Mouse (Mus musculus): ENCODE data around the gene Fndc1. TPM values are rescaled to one million over a fixed set of nuclear protein-coding genes. Genes with fewer than 3 reads are reported as not detected.
A peak's percentile ranks its signal among the peaks of the same experiment; 100 is the strongest.

Fndc1 gene
- total RNA-seq (2021) = 10 to 100 TPM in 1 of 2 experiments, 1 to 10 TPM in 1; 9.2 to 11.8 TPM
- long read RNA-seq, experiment 1, partial matches to known transcripts = 5 of 6 reads
- long read RNA-seq, experiment 1, other reads (novel, unspliced or antisense) = 1 of 6 reads
- long read RNA-seq, experiment 2, partial matches to known transcripts = 3 of 5 reads
- long read RNA-seq, experiment 2, other reads (novel, unspliced or antisense) = 2 of 5 reads

- DNase-seq (ENCODE audit: low spot score in 2 of 2) = peak; percentile 42 to 68
- intact Hi-C loops (cut with DNase I) = loop anchor here (5.0 to 10.0 kb wide), 2 partner anchors 232 to 385 kb away; no protein-coding TSS in a partner anchor
Observed at GRCm38 (mm10) chr17:7826819-7827515, at the start of gene Fndc1. TSS of gene Fndc1 (minus strand) at chr17:7827302.

GRCm38 (mm10) chr17:7876541-7876940 lies 49.4 kb upstream of the Fndc1 start:
- intact Hi-C loops (cut with DNase I) = no loop called here
- DNase-seq (ENCODE audit: low spot score in 2 of 2) = no peak

- intact Hi-C loops (cut with DNase I) = no loop called here
- no peak for DNase-seq (ENCODE audit: low spot score in 2 of 2)
Observed at GRCm38 (mm10) chr17:7875941-7876461, 48.9 kb upstream of the Fndc1 start.

- intact Hi-C loops (cut with DNase I) = no loop called here
Observed at GRCm38 (mm10) chr17:7874776-7875531, 47.9 kb upstream of the Fndc1 start.

GRCm38 (mm10) chr17:7873382-7873781 lies 46.3 kb upstream of the Fndc1 start:
- DNase-seq (ENCODE audit: low spot score in 2 of 2) = no peak
- intact Hi-C loops (cut with DNase I) = no loop called here

More at GRCm38 (mm10) chr17:7874776-7875531, 47.9 kb upstream of the Fndc1 start:
- no peak for DNase-seq (ENCODE audit: low spot score in 2 of 2)

- intact Hi-C loops (cut with DNase I) = no loop called here
- DNase-seq (ENCODE audit: low spot score in 2 of 2) = peak in 1 of 2 experiments; percentile 33
Observed at GRCm38 (mm10) chr17:7871800-7872199, 44.7 kb upstream of the Fndc1 start.

- intact Hi-C loops (cut with DNase I) = no loop called here
Observed at GRCm38 (mm10) chr17:7870862-7871605, 43.9 kb upstream of the Fndc1 start.

GRCm38 (mm10) chr17:7869114-7869513 lies 42.0 kb upstream of the Fndc1 start:
- peak in 1 of 2 experiments; percentile 35 for DNase-seq (ENCODE audit: low spot score in 2 of 2)
- intact Hi-C loops (cut with DNase I) = loop anchor here (2.0 to 5.0 kb wide), 2 partner anchors 58 to 72 kb away; partner anchors contain the start of gene Tagap

More at GRCm38 (mm10) chr17:7870862-7871605, 43.9 kb upstream of the Fndc1 start:
- no peak for DNase-seq (ENCODE audit: low spot score in 2 of 2)

- intact Hi-C loops (cut with DNase I) = loop anchor here (2.0 to 5.0 kb wide), 2 partner anchors 59 to 72 kb away; partner anchors contain the start of gene Tagap
- peak; percentile 84 to 87 for DNase-seq (ENCODE audit: low spot score in 2 of 2)
Observed at GRCm38 (mm10) chr17:7868631-7869030, 41.5 kb upstream of the Fndc1 start.

- DNase-seq (ENCODE audit: low spot score in 2 of 2) = no peak
- intact Hi-C loops (cut with DNase I) = loop anchor here (5.0 kb wide), 1 partner anchor 63 kb away; the partner anchor contains the start of gene Tagap
Observed at GRCm38 (mm10) chr17:7864740-7865139, 37.6 kb upstream of the Fndc1 start.

- intact Hi-C loops (cut with DNase I) = no loop called here
Observed at GRCm38 (mm10) chr17:7863745-7864144, 36.6 kb upstream of the Fndc1 start.

GRCm38 (mm10) chr17:7860845-7861360 lies 33.8 kb upstream of the Fndc1 start:
- no peak for DNase-seq (ENCODE audit: low spot score in 2 of 2)
- intact Hi-C loops (cut with DNase I) = no loop called here

More at GRCm38 (mm10) chr17:7863745-7864144, 36.6 kb upstream of the Fndc1 start:
- DNase-seq (ENCODE audit: low spot score in 2 of 2) = peak; percentile 34 to 77

- DNase-seq (ENCODE audit: low spot score in 2 of 2) = no peak
- intact Hi-C loops (cut with DNase I) = no loop called here
Observed at GRCm38 (mm10) chr17:7857658-7858057, 30.6 kb upstream of the Fndc1 start.

GRCm38 (mm10) chr17:7855851-7856250 lies 28.7 kb upstream of the Fndc1 start:
- DNase-seq (ENCODE audit: low spot score in 2 of 2) = no peak
- intact Hi-C loops (cut with DNase I) = no loop called here

GRCm38 (mm10) chr17:7851979-7852378 lies 24.9 kb upstream of the Fndc1 start:
- no peak for DNase-seq (ENCODE audit: low spot score in 2 of 2)
- intact Hi-C loops (cut with DNase I) = no loop called here

- DNase-seq (ENCODE audit: low spot score in 2 of 2) = no peak
- intact Hi-C loops (cut with DNase I) = no loop called here
Observed at GRCm38 (mm10) chr17:7851527-7851926, 24.4 kb upstream of the Fndc1 start.

GRCm38 (mm10) chr17:7850246-7850645 lies 23.1 kb upstream of the Fndc1 start:
- no peak for DNase-seq (ENCODE audit: low spot score in 2 of 2)
- intact Hi-C loops (cut with DNase I) = no loop called here

- intact Hi-C loops (cut with DNase I) = no loop called here
- peak in 1 of 2 experiments; percentile 51 for DNase-seq (ENCODE audit: low spot score in 2 of 2)
Observed at GRCm38 (mm10) chr17:7840505-7841290, 13.6 kb upstream of the Fndc1 start.
